Mouse (Mus musculus) brain, embryonic 14.5 days (tissue): Measurements from ENCODE around the gene Pik3r4.

Experiments used
- CTCF ChIP-seq: fragments of 200-500 bp; IDR thresholded peaks from 2 replicates; pipeline ENCODE4 v1.5.1; 2012; ENCODE audit warnings: inconsistent platforms, mild to moderate bottlenecking, moderate library complexity, borderline replicate concordance; ENCODE audit not compliant: insufficient read depth, insufficient read length; ENCODE audit errors: extremely low read depth
- POLR2A ChIP-seq: fragments of 200-500 bp; IDR thresholded peaks from 2 replicates; pipeline ENCODE4 v1.6.1; 2012; ENCODE audit warnings: mild to moderate bottlenecking, inconsistent platforms, borderline replicate concordance; ENCODE audit not compliant: poor library complexity, insufficient read depth, insufficient read length, severe bottlenecking; ENCODE audit errors: extremely low read depth

DNA sequence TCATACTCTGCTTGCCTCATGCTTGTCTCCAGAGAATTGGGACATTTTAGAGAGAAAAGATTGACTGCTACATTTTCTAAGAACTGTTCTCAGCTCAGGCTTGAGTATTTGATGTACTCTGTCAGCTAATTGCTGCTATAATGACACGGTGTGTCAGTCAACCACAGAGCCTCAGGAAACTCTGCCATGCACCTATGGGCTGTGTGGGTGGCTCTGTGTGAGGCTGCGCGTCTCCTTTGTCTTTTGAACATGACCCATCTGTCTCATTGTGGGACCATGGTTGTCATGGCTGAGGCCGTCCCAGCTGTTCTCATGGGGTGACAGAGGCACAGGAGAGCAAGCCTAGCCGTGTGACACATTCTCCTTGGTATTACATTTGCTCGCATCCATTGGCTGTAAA, 17.1 kb downstream of the Pik3r4 start:
- no peak for TF ChIP-seq CTCF
- TF ChIP-seq POLR2A = no peak
